Mouse (Mus musculus): ENCODE results near the gene Rad51.

DNA sequence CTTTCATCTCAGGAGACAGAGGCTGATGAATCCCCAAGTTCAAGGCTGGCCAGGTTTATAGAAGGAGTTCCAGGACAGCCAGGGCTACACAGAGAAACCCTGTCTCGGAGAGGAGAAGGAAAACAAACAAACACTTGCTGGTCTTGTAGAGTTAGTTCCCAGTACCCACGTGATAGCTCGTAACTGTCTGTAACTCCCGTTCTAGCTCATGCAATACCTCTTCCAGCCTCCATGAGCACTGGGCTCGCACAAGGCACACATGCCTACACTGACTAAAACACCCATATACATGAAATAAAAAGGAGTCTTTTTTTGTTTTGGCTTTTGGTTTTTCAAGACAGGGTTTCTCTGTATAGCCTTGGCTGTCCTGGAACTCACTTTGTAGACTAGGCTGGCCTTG is 6.0 kb upstream of the Rad51 start:
- TF ChIP-seq POLR2A (IDR thresholded peaks at IDR 0.05; ENCODE audit: low read depth, low read length) (no peak), CTCF (IDR thresholded peaks at IDR 0.05; ENCODE audit: extremely low read depth, insufficient read length, insufficient replicate concordance, low read depth, low read length) (no peak)
